Mouse (Mus musculus) neural tube, embryonic 15.5 days (tissue): Measurements from ENCODE around the gene Cyp1a1. TPM values are rescaled to one million over a fixed set of nuclear protein-coding genes. Genes with fewer than 3 reads are reported as not detected.

ENCODE experiments used
- ATAC-seq: fragments of 200-750 bp; cut with Nextera tagmentation; 2 replicates; pipeline ENCODE4 v1.8.0; 2017; ENCODE audit warnings: mild to moderate bottlenecking, moderate TSS enrichment, moderate library complexity; ENCODE audit not compliant: low FRiP score
- H3K27ac ChIP-seq: fragments of 300-500 bp; sonication (generic); replicated peaks from 2 replicates; pipeline ENCODE4 v1.5.1; 2015; ENCODE audit warnings: mild to moderate bottlenecking, inconsistent platforms
- H3K27me3 ChIP-seq: fragments of 300-500 bp; sonication (generic); replicated peaks from 2 replicates; pipeline ENCODE4 v1.6.1; 2015; ENCODE audit warnings: inconsistent platforms
- H3K36me3 ChIP-seq: fragments of 300-500 bp; sonication (generic); 2 replicates; pipeline ENCODE4 v1.6.1; 2015; ENCODE audit warnings: inconsistent platforms
- H3K4me1 ChIP-seq: fragments of 300-500 bp; sonication (generic); 2 replicates; pipeline ENCODE4 v1.6.1; 2015; ENCODE audit warnings: inconsistent platforms
- H3K4me2 ChIP-seq: fragments of 300-500 bp; sonication (generic); 2 replicates; pipeline ENCODE4 v1.6.1; 2015; ENCODE audit warnings: inconsistent platforms, mild to moderate bottlenecking, moderate library complexity
- H3K4me3 ChIP-seq: fragments of 300-500 bp; sonication (generic); replicated peaks from 2 replicates; pipeline ENCODE4 v1.5.1; 2015; ENCODE audit warnings: mild to moderate bottlenecking, inconsistent platforms
- H3K9ac ChIP-seq: fragments of 300-500 bp; sonication (generic); replicated peaks from 2 replicates; pipeline ENCODE4 v1.6.1; 2015; ENCODE audit warnings: mild to moderate bottlenecking, inconsistent platforms
- H3K9me3 ChIP-seq: fragments of 300-500 bp; sonication (generic); replicated peaks from 2 replicates; pipeline ENCODE4 v1.6.1; 2016; ENCODE audit warnings: inconsistent platforms
- WGBS: fragments of 180-500 bp; shearing (Covaris S2); methylation state at CpG from one replicate; pipeline ENCODE4 v1.1.7; 2015; ENCODE audit warnings: mixed read lengths; 5-methylcytosine and 5-hydroxymethylcytosine counted together
- polyA plus RNA-seq: library from polyadenylated mRNA; unstranded; fragments of >200 nt; fragmentation: Nextera tagmentation; extraction: Ambion mirVana; gene quantifications from 2 replicates; pipeline ENCODE4 v1.2.1, GENCODE M21; 2015

The Cyp1a1 gene
- polyA plus RNA-seq, 1 experiment from 2014 or later: 0.12 TPM

DNA sequence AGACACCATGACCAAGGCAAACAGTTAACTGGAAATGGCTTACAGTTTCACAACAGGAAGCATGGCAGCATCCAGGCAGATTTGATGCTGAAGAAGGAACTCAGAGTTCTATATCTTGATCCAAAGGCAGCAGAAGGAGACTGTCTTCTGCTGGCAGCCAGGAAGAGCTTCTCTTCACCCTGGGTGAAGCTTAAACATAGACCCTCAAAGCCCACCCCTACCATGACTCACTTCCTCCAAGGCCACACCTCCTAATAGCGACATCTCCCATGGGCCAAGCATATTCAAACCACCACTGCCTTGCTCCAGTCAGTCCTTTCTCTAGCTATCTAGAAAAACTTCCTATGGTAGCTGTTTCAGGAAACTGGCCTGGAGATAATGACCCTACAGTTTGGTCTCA lies 59.3 kb downstream of the Cyp1a1 start:
- peaks cover 75% of the 10 kb centered on the region for H3K36me3 ChIP-seq
- WGBS: 78% methylated on average over 1 of the region's 1 CpGs
- ATAC-seq: no peak

GRCm38 (mm10) chr9:57748137-57748536 lies 60.4 kb downstream of the Cyp1a1 start:
- Histone ChIP-seq H3K4me3 (no peak overlapping the region), H3K36me3 (peaks cover 80% of the 10 kb centered on the region), H3K27me3 (no peaks in the 10 kb centered on the region), H3K4me2 (no peak overlapping the region), H3K9ac (no peak overlapping the region), H3K9me3 (no peaks in the 10 kb centered on the region), H3K27ac (no peak overlapping the region), H3K4me1 (no peaks in the 10 kb centered on the region)
- WGBS: 79% methylated on average over 6 of the region's 6 CpGs
- no peak for ATAC-seq

More for the DNA sequence above, 59.3 kb downstream of the Cyp1a1 start:
- Histone ChIP-seq H3K27me3 (no peaks in the 10 kb centered on the region), H3K9ac (no peak overlapping the region), H3K4me1 (no peaks in the 10 kb centered on the region), H3K4me2 (no peak overlapping the region), H3K9me3 (no peaks in the 10 kb centered on the region), H3K4me3 (no peak overlapping the region), H3K27ac (no peak overlapping the region)

DNA sequence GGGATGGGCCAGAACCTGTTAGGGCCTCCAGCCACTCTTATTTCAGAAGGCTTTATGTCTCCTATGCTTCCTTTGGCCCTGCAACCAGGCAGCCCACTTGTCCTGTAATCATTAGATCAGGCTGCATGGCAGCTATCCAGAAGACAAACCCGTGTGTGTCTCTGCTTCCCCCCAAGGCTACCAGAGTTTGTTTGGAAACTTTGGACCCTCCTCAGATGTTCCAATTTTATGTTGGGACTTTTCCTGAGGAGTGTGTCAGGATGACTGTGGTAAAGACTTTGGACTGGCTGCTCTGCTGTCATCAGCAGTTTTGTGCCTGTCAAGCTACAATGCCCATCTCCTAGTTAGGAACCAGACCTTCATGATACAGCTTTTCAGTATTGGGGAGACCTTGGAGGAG lies 61.1 kb downstream of the Cyp1a1 start:
- H3K4me1 ChIP-seq: no peaks in the 10 kb centered on the region
- no peak overlapping the region for H3K4me2 ChIP-seq
- no peak overlapping the region for H3K9ac ChIP-seq
- H3K36me3 ChIP-seq: peaks cover 86% of the 10 kb centered on the region
- H3K27ac ChIP-seq: no peak overlapping the region
- H3K4me3 ChIP-seq: no peak overlapping the region
- no peaks in the 10 kb centered on the region for H3K27me3 ChIP-seq
- WGBS: 66% methylated on average over 1 of the region's 1 CpGs
- H3K9me3 ChIP-seq: no peaks in the 10 kb centered on the region
- no peak for ATAC-seq

DNA sequence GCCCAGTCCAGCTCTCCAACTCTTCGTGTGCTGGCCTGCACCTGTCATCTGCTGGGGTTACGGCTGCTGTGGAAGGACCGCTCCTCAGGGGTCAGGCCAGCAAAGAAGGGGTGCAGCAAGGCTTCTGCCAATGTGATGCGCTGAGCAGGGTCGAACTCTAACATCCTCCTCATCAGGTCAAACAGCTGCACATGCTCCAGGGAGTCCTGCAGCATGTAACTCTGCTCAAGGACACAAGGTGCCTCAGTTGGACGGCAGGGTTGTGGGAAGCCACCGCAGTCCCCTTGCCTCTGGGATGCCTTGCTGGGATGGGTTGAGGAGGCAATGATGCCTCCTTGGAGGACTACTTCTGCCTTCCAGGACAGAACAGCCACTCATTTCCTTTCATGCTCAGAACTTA lies 63.2 kb downstream of the Cyp1a1 start:
- WGBS: 90% methylated on average over 7 of the region's 7 CpGs
- Histone ChIP-seq H3K4me3 (no peak overlapping the region), H3K9ac (no peak overlapping the region), H3K4me2 (no peak overlapping the region), H3K9me3 (no peaks in the 10 kb centered on the region), H3K4me1 (no peaks in the 10 kb centered on the region), H3K36me3 (peaks cover 98% of the 10 kb centered on the region), H3K27ac (no peak overlapping the region), H3K27me3 (no peaks in the 10 kb centered on the region)
- ATAC-seq: no peak

Other genes with a start within 250 kb of the Cyp1a1 start
- gene Ppcdc, start 247.8 kb upstream of the Cyp1a1 start, polyA plus RNA-seq: 18.4 and 22.7 TPM in 2 replicates
- 91.1 and 112 TPM in 2 replicates for gene Scamp5, start 219.9 kb upstream of the Cyp1a1 start, polyA plus RNA-seq
- 17.4 and 23.5 TPM in 2 replicates for gene Rpp25, start 183.9 kb upstream of the Cyp1a1 start, polyA plus RNA-seq
- 949 and 1,085 TPM in 2 replicates for gene Cox5a, start 166.7 kb upstream of the Cyp1a1 start, polyA plus RNA-seq
- 22.3 and 23.8 TPM in 2 replicates for gene Fam219b, start 150.4 kb upstream of the Cyp1a1 start, polyA plus RNA-seq
- gene Mpi, start 135.2 kb upstream of the Cyp1a1 start, polyA plus RNA-seq: 75.8 and 81.7 TPM in 2 replicates
- gene Scamp2, start 127.0 kb upstream of the Cyp1a1 start, polyA plus RNA-seq: 43.5 and 48.5 TPM in 2 replicates
- 32.1 and 36.5 TPM in 2 replicates for gene Ulk3, start 98.5 kb upstream of the Cyp1a1 start, polyA plus RNA-seq
- gene Cplx3, start 81.6 kb upstream of the Cyp1a1 start, polyA plus RNA-seq: 0.11 and 0.23 TPM in 2 replicates
- gene Lman1l, start 67.2 kb upstream of the Cyp1a1 start, polyA plus RNA-seq: not detected in 2 replicates
- 43.1 and 50.0 TPM in 2 replicates for gene Csk, start 34.3 kb upstream of the Cyp1a1 start, polyA plus RNA-seq
- gene Cyp1a2, start 4.2 kb upstream of the Cyp1a1 start, polyA plus RNA-seq: not detected in 2 replicates
- 27.6 and 29.4 TPM in 2 replicates for gene Edc3, start 20.6 kb downstream of the Cyp1a1 start, polyA plus RNA-seq
- 63.6 and 65.7 TPM in 2 replicates for gene Clk3, start 77.9 kb downstream of the Cyp1a1 start, polyA plus RNA-seq
- 6.7 and 8.9 TPM in 2 replicates for gene Arid3b, start 148.9 kb downstream of the Cyp1a1 start, polyA plus RNA-seq
- 158 and 175 TPM in 2 replicates for gene Ubl7, start 223.1 kb downstream of the Cyp1a1 start, polyA plus RNA-seq